Mouse (Mus musculus): ENCODE data around the gene Gm28374. TPM values are rescaled to one million over a fixed set of nuclear protein-coding genes. Genes with fewer than 3 reads are reported as not detected.
"Not testable (repeated sequence)": the region's sequence is repeated elsewhere in the genome, so short reads cannot be mapped to it uniquely, and the experiment has no call there.

Gene Gm28374
- polyA plus RNA-seq, 1 experiment = 0.44 TPM

DNA sequence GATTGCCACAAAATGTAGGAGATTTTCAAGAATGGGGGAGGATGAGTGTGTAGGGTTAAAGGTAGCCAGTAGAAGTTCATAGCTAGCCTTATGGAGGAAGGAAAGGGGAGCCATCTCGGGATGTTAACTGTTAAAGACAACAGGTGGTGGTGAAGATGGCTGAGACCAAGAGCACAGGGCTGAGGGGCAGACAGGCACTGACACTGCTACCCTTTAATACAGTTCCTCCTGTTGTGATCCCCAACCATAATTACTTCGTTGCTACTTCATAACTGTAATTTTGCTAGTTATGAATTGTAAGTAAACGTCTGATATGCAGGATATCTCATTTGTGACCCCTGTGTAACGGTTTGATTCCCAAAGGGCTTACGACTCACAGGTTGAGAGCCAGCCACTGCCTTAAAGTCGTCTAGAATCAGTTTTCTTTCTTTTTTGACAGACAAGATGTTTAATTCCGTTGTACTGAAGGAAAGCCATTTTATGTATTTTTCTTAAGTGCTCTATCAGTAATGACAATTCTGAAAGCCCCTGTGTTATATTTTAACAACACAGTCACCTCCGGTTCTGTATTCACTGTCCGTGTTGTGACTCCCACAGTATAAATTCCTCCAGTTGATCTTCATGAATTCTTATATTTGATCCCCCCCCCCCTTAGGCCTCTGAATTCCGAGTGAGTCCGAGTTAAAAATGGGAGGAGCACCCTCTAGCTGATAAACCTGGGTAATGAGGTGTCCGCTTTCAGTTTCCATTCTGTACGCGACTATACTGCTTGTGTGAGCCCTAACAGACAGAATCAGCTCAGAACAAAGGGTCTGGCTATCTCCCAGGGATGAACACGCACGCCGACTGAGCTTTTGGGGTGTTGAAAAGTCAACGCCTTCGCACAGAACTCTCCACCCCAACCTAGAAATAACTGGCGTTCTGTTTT, 36.4 kb downstream of the Gm28374 start:
- Histone ChIP-seq H3K36me3 (ENCODE audit: control insufficient read depth, insufficient read depth) (peaks cover 25% of the 10 kb centered on the region), H3K27me3 (ENCODE audit: control insufficient read depth, insufficient read depth, insufficient read length) (no peaks in the 10 kb centered on the region), H3K4me3 (ENCODE audit: insufficient read depth, poor library complexity, severe bottlenecking) (peak overlapping the region; percentile 87), H3ac (ENCODE audit: control insufficient read depth, insufficient read length, low read depth) (peak overlapping the region; percentile 58), H3K79me2 (ENCODE audit: control insufficient read depth, insufficient read depth) (peaks cover 20% of the 10 kb centered on the region), H3K79me3 (ENCODE audit: low read depth) (peaks cover 14% of the 10 kb centered on the region)
- TF ChIP-seq USF1 (IDR thresholded peaks at IDR 0.05; ENCODE audit: low read depth) (no peak), MAX (IDR thresholded peaks at IDR 0.05) (no peak), CTCF (IDR thresholded peaks at IDR 0.05; ENCODE audit: control insufficient read depth, insufficient read depth, insufficient read length) (no peak), MYOG (IDR thresholded peaks at IDR 0.05; ENCODE audit: control insufficient read depth, extremely low read depth, insufficient read length) (no peak), FOSL1 (IDR thresholded peaks at IDR 0.05; ENCODE audit: insufficient read depth, low read length, poor library complexity, severe bottlenecking) (no peak), CEBPB (IDR thresholded peaks at IDR 0.05; ENCODE audit: low read depth) (no peak), MYOD1 (IDR thresholded peaks at IDR 0.05; ENCODE audit: control insufficient read depth, insufficient read length, low read depth) (no peak)

- H3ac ChIP-seq (ENCODE audit: control insufficient read depth, insufficient read length, low read depth); H3K27me3 ChIP-seq (ENCODE audit: control insufficient read depth, insufficient read depth, insufficient read length); H3K36me3 ChIP-seq (ENCODE audit: control insufficient read depth, insufficient read depth); H3K4me3 ChIP-seq (ENCODE audit: insufficient read depth, poor library complexity, severe bottlenecking): not testable (repeated sequence)
- Histone ChIP-seq H3K79me3 (ENCODE audit: low read depth) (peaks cover 12% of the 10 kb centered on the region), H3K79me2 (ENCODE audit: control insufficient read depth, insufficient read depth) (peaks cover 20% of the 10 kb centered on the region)
These were observed 38.0 kb downstream of the Gm28374 start for GRCm38 (mm10) chr19:6044102-6044501.

- H3K36me3 ChIP-seq (ENCODE audit: control insufficient read depth, insufficient read depth) = no peaks in the 10 kb centered on the region
- no peak overlapping the region for H3ac ChIP-seq (ENCODE audit: control insufficient read depth, insufficient read length, low read depth)
- TF ChIP-seq USF1 (IDR thresholded peaks at IDR 0.05; ENCODE audit: low read depth) = no peak
- no peak for TF ChIP-seq MAX (IDR thresholded peaks at IDR 0.05)
- TF ChIP-seq CTCF (IDR thresholded peaks at IDR 0.05; ENCODE audit: control insufficient read depth, insufficient read depth, insufficient read length) = no peak
- no peak for TF ChIP-seq CEBPB (IDR thresholded peaks at IDR 0.05; ENCODE audit: low read depth)
- TF ChIP-seq FOSL1 (IDR thresholded peaks at IDR 0.05; ENCODE audit: insufficient read depth, low read length, poor library complexity, severe bottlenecking) = no peak
- TF ChIP-seq MYOD1 (IDR thresholded peaks at IDR 0.05; ENCODE audit: control insufficient read depth, insufficient read length, low read depth) = no peak
- TF ChIP-seq MYOG (IDR thresholded peaks at IDR 0.05; ENCODE audit: control insufficient read depth, extremely low read depth, insufficient read length) = no peak
- peaks cover under 1% of the 10 kb centered on the region for H3K79me3 ChIP-seq (ENCODE audit: low read depth)
- no peak overlapping the region for H3K4me3 ChIP-seq (ENCODE audit: insufficient read depth, poor library complexity, severe bottlenecking)
- no peaks in the 10 kb centered on the region for H3K27me3 ChIP-seq (ENCODE audit: control insufficient read depth, insufficient read depth, insufficient read length)
- H3K79me2 ChIP-seq (ENCODE audit: control insufficient read depth, insufficient read depth) = peaks cover 4% of the 10 kb centered on the region
These were observed 39.8 kb downstream of the Gm28374 start for GRCm38 (mm10) chr19:6042293-6042692.

DNA sequence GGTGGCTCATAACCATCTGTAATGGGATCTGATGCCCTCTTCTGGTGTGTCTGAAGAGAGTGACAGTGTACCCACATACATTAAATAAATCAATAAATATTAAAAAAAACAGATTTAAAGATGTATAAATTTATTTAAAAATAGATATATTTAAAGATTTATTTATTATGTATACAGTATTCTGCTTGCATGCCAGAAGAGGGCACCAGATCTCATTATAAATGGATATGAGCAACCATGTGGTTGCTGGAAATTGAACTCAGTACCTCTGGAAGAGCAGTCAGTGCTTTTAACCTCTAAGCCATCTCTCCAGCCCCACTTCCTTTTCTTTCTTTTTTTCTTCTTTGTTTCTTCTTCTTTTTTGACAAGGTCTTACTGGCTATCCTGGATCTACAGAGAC, 42.1 kb downstream of the Gm28374 start:
- Histone ChIP-seq H3K4me3 (ENCODE audit: insufficient read depth, poor library complexity, severe bottlenecking) (no peak overlapping the region), H3K36me3 (ENCODE audit: control insufficient read depth, insufficient read depth) (no peaks in the 10 kb centered on the region), H3K79me3 (ENCODE audit: low read depth) (no peaks in the 10 kb centered on the region), H3K27me3 (ENCODE audit: control insufficient read depth, insufficient read depth, insufficient read length) (no peaks in the 10 kb centered on the region), H3ac (ENCODE audit: control insufficient read depth, insufficient read length, low read depth) (no peak overlapping the region), H3K79me2 (ENCODE audit: control insufficient read depth, insufficient read depth) (no peaks in the 10 kb centered on the region)
- no peak for TF ChIP-seq CTCF (IDR thresholded peaks at IDR 0.05; ENCODE audit: control insufficient read depth, insufficient read depth, insufficient read length)
- TF ChIP-seq CEBPB (IDR thresholded peaks at IDR 0.05; ENCODE audit: low read depth) = no peak
- no peak for TF ChIP-seq FOSL1 (IDR thresholded peaks at IDR 0.05; ENCODE audit: insufficient read depth, low read length, poor library complexity, severe bottlenecking)
- no peak for TF ChIP-seq USF1 (IDR thresholded peaks at IDR 0.05; ENCODE audit: low read depth)
- TF ChIP-seq MYOG (IDR thresholded peaks at IDR 0.05; ENCODE audit: control insufficient read depth, extremely low read depth, insufficient read length) = no peak
- TF ChIP-seq MYOD1 (IDR thresholded peaks at IDR 0.05; ENCODE audit: control insufficient read depth, insufficient read length, low read depth) = no peak
- no peak for TF ChIP-seq MAX (IDR thresholded peaks at IDR 0.05)

- Histone ChIP-seq H3K27me3 (ENCODE audit: control insufficient read depth, insufficient read depth, insufficient read length) (no peaks in the 10 kb centered on the region), H3K36me3 (ENCODE audit: control insufficient read depth, insufficient read depth) (no peaks in the 10 kb centered on the region), H3ac (ENCODE audit: control insufficient read depth, insufficient read length, low read depth) (no peak overlapping the region), H3K4me3 (ENCODE audit: insufficient read depth, poor library complexity, severe bottlenecking) (no peak overlapping the region), H3K79me2 (ENCODE audit: control insufficient read depth, insufficient read depth) (no peaks in the 10 kb centered on the region), H3K79me3 (ENCODE audit: low read depth) (no peaks in the 10 kb centered on the region)
- no peak for TF ChIP-seq MAX (IDR thresholded peaks at IDR 0.05)
- TF ChIP-seq USF1 (IDR thresholded peaks at IDR 0.05; ENCODE audit: low read depth) = no peak
- TF ChIP-seq MYOG (IDR thresholded peaks at IDR 0.05; ENCODE audit: control insufficient read depth, extremely low read depth, insufficient read length) = no peak
- no peak for TF ChIP-seq MYOD1 (IDR thresholded peaks at IDR 0.05; ENCODE audit: control insufficient read depth, insufficient read length, low read depth)
- TF ChIP-seq CEBPB (IDR thresholded peaks at IDR 0.05; ENCODE audit: low read depth) = no peak
- no peak for TF ChIP-seq FOSL1 (IDR thresholded peaks at IDR 0.05; ENCODE audit: insufficient read depth, low read length, poor library complexity, severe bottlenecking)
These were observed 43.7 kb downstream of the Gm28374 start for GRCm38 (mm10) chr19:6038326-6038725.

- no peak for TF ChIP-seq MYOD1 (IDR thresholded peaks at IDR 0.05; ENCODE audit: control insufficient read depth, insufficient read length, low read depth)
- no peak for TF ChIP-seq CEBPB (IDR thresholded peaks at IDR 0.05; ENCODE audit: low read depth)
- no peak for TF ChIP-seq USF1 (IDR thresholded peaks at IDR 0.05; ENCODE audit: low read depth)
- TF ChIP-seq MAX (IDR thresholded peaks at IDR 0.05) = no peak
- TF ChIP-seq MYOG (IDR thresholded peaks at IDR 0.05; ENCODE audit: control insufficient read depth, extremely low read depth, insufficient read length) = no peak
- no peak for TF ChIP-seq FOSL1 (IDR thresholded peaks at IDR 0.05; ENCODE audit: insufficient read depth, low read length, poor library complexity, severe bottlenecking)
- no peak for TF ChIP-seq CTCF (IDR thresholded peaks at IDR 0.05; ENCODE audit: control insufficient read depth, insufficient read depth, insufficient read length)
- Histone ChIP-seq H3K79me2 (ENCODE audit: control insufficient read depth, insufficient read depth) (no peaks in the 10 kb centered on the region), H3ac (ENCODE audit: control insufficient read depth, insufficient read length, low read depth) (no peak overlapping the region), H3K4me3 (ENCODE audit: insufficient read depth, poor library complexity, severe bottlenecking) (no peak overlapping the region), H3K36me3 (ENCODE audit: control insufficient read depth, insufficient read depth) (no peaks in the 10 kb centered on the region), H3K79me3 (ENCODE audit: low read depth) (no peaks in the 10 kb centered on the region), H3K27me3 (ENCODE audit: control insufficient read depth, insufficient read depth, insufficient read length) (peaks cover under 1% of the 10 kb centered on the region)
These were observed 44.4 kb downstream of the Gm28374 start for GRCm38 (mm10) chr19:6037695-6038094.

All from C2C12 (cell line).